In the genomic region with DNA sequence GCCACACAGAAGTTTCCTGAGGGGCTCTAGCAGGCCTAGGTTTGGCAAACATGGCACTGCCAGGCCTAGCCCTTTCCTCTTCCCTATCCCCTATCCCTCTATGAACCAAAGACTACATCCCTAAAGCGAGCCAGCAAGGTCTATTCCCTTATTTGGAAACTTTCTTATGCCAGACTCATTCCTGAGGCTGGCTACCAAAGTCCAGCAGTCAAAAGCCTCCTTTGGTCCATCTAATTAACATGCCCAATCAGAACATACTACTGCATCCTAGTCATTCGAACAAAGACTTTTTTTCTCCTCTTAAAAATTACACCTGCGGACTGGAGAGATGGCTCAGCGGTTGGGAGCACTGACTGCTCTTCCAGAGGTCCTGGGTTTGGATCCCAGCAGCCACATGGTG, we compare ENCODE assay signal across 17 mouse cellular contexts. TPM values are rescaled to one million over a fixed set of nuclear protein-coding genes. Genes with fewer than 3 reads are reported as not detected.
"Had no signal": no experiment of that assay in that cellular context is flagged by ENCODE, and none has a peak within 500 bp of the region (broad histone marks: within the 10 kb centered on the region; RNA-seq: fewer than 3 reads in every experiment).

No protein-coding gene starts in this region.

- H3K9ac ChIP-seq: lung, embryonic 15.5 days; midbrain, embryonic 13.5 days; midbrain, embryonic 15.5 days; neural tube, embryonic 12.5 days; stomach, embryonic 15.5 days had no signal

- H3K4me2 ChIP-seq: lung, embryonic 15.5 days; midbrain, embryonic 11.5 days; midbrain, embryonic 13.5 days; midbrain, embryonic 15.5 days; neural tube, embryonic 12.5 days; stomach, embryonic 15.5 days had no signal

- H3K9me3 ChIP-seq: lung, embryonic 15.5 days; midbrain, embryonic 13.5 days; midbrain, embryonic 15.5 days; neural tube, embryonic 12.5 days; stomach, embryonic 15.5 days had no signal

- ATAC-seq: lung, postnatal 0 days; midbrain, embryonic 13.5 days; midbrain, embryonic 15.5 days had no signal

- H3K27ac ChIP-seq: lung, embryonic 15.5 days; macrophage; midbrain, embryonic 13.5 days; midbrain, embryonic 15.5 days; neural tube, embryonic 12.5 days; stomach, embryonic 15.5 days; stomach, postnatal 0 days had no signal

- DNase-seq: lung, adult 2 months; lung, postnatal 14 days; lung, postnatal 36 days; right cerebral cortex, postnatal 14 days; thymus, adult 2 months; thymus, postnatal 25 days; thymus, postnatal 4 days had no signal

- H3K27me3 ChIP-seq: lung, embryonic 15.5 days; stomach, embryonic 15.5 days had no signal

- H3K4me1 ChIP-seq: megakaryocyte, embryonic 14.5 days had no signal

- H3K4me3 ChIP-seq: lung, embryonic 15.5 days; megakaryocyte, embryonic 14.5 days; midbrain, embryonic 13.5 days; midbrain, embryonic 15.5 days; neural tube, embryonic 12.5 days; stomach, embryonic 15.5 days had no signal

- H3K36me3 ChIP-seq: lung, embryonic 15.5 days; midbrain, embryonic 13.5 days; midbrain, embryonic 15.5 days; neural tube, embryonic 12.5 days; stomach, embryonic 15.5 days had no signal

RNA-seq across cellular contexts. Expression of a gene that starts 22.9 kb away (rescaled TPM):
- polyA plus RNA-seq: macrophage had no signal
